Mouse (Mus musculus): Measurements from ENCODE around the gene Tlr9. TPM values are rescaled to one million over a fixed set of nuclear protein-coding genes. Genes with fewer than 3 reads are reported as not detected.

Tlr9 gene
- polyA plus RNA-seq, 1 experiment: 4.2 TPM

DNA sequence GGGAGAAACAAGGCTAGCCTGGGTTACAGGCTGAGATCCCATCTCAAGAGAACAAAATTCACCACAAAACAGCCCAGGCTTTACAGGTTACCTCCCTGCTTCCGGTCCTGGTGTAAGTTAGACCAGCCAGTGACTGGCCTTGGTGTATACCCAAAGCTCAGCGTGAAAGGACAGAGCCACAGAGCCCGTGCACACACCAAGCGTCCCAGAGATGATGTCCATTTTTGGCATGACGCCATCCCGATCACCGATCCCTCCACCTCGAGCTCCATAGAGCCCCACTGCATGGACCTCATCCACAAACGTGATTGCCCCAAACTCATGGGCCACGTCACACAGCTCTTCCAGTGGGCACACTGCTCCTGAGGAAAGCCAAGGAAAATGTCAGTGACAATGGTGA is 15.5 kb downstream of the Tlr9 start:
- H3K4me3 ChIP-seq (ENCODE audit: insufficient read depth, low read depth, low read length): no peak overlapping the region
- no peaks in the 10 kb centered on the region for H3K27me3 ChIP-seq (replicated peaks; ENCODE audit: control insufficient read depth, insufficient read depth, low read length)
- TF ChIP-seq POLR2A (IDR thresholded peaks at IDR 0.05; ENCODE audit: low read depth, low read length): no peak
- TF ChIP-seq CTCF (conservative IDR thresholded peaks at IDR 0.05; ENCODE audit: insufficient read depth, insufficient read length, low read depth, low read length): no peak
- peak overlapping the region; percentile 70 for H3K27ac ChIP-seq (ENCODE audit: insufficient read depth, low read depth, low read length)
- 85% methylated on average over 10 of the region's 10 CpGs for WGBS
- H3K4me1 ChIP-seq (ENCODE audit: control insufficient read depth, insufficient read depth, low read length): peaks cover 37% of the 10 kb centered on the region
- DNase-seq: no peak
- H3K36me3 ChIP-seq (ENCODE audit: control insufficient read depth, insufficient read depth, low read length): peaks cover 13% of the 10 kb centered on the region

DNA sequence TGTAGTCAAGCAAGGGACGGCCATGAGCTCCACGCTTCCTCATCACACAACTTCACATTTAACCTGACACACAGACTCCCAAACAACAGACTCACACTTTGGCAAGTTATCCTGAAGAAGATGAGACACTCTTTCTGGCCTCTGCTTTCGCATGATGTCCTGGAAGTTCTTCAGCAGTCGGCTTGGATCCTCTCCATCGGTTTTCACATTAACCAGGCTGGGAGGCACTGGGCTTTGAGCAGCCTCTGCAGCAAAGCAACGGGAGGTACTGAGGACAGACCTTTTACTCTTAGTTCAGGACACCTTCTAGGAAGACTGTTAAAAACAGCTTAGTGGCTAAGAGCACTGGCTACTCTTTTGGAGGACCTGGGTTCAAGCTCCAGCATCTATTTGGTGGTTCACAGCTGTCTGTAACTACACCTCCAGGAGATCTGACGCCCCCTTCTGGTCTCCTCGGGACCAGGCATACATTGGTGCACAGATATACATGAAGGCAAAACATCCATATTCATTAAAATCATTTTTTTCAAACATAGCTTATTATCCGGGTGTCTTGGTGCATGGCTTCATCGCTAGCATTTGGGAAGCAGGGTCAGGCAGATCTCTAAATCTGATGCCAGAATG is 19.3 kb downstream of the Tlr9 start:
- Histone ChIP-seq H3K4me1 (ENCODE audit: control insufficient read depth, insufficient read depth, low read length) (peaks cover 39% of the 10 kb centered on the region), H3K27ac (ENCODE audit: insufficient read depth, low read depth, low read length) (no peak overlapping the region), H3K27me3 (replicated peaks; ENCODE audit: control insufficient read depth, insufficient read depth, low read length) (no peaks in the 10 kb centered on the region), H3K36me3 (ENCODE audit: control insufficient read depth, insufficient read depth, low read length) (peaks cover 11% of the 10 kb centered on the region), H3K4me3 (ENCODE audit: insufficient read depth, low read depth, low read length) (no peak overlapping the region)
- DNase-seq: peak; percentile 91
- TF ChIP-seq POLR2A (IDR thresholded peaks at IDR 0.05; ENCODE audit: low read depth, low read length) (no peak), CTCF (conservative IDR thresholded peaks at IDR 0.05; ENCODE audit: insufficient read depth, insufficient read length, low read depth, low read length) (0 out of 2 replicates have a peak, but pooled peaks have one; percentile 9)
- 68% methylated on average over 10 of the region's 10 CpGs for WGBS

DNA sequence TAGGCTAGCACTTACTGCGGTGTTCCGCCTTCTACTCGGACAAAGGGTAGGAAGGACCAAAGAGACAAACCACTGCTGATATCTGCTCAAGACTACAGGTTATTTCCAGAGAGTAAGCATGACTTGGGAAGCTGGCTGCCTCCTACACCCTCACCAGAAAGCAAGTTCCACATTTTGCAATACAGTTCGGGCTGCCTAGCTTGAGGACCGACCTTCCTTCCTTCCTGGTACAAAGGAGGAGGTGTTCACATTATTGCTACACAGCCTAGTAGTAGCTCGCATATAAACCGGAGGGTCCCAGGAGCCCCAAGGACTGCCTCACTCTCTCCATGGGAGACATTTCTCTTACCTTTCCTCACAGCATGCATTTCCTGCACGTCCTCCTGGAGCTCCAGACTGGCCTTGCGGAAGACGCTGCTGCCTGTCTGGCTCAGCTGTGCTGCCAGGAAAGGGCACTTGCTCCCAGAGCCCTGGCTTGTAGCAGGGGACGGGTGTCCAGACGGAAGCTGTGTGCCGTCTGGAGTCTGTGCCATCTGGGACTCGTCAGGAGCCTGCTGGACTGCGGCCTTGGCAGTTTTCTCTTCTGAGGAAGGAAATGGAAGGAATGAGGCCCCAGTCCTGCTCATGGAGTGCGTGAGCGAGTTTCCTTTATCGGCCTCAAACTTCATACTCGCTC is 20.6 kb downstream of the Tlr9 start:
- Histone ChIP-seq H3K27ac (ENCODE audit: insufficient read depth, low read depth, low read length) (no peak overlapping the region; the same call in 1 of the 2 replicates), H3K27me3 (replicated peaks; ENCODE audit: control insufficient read depth, insufficient read depth, low read length) (no peaks in the 10 kb centered on the region), H3K4me1 (ENCODE audit: control insufficient read depth, insufficient read depth, low read length) (peaks cover 31% of the 10 kb centered on the region), H3K4me3 (ENCODE audit: insufficient read depth, low read depth, low read length) (no peak overlapping the region), H3K36me3 (ENCODE audit: control insufficient read depth, insufficient read depth, low read length) (peaks cover 8% of the 10 kb centered on the region)
- WGBS: 56% methylated on average over 19 of the region's 19 CpGs
- TF ChIP-seq CTCF (conservative IDR thresholded peaks at IDR 0.05; ENCODE audit: insufficient read depth, insufficient read length, low read depth, low read length): 0 out of 2 replicates have a peak, but pooled peaks have one; percentile 0
- TF ChIP-seq POLR2A (IDR thresholded peaks at IDR 0.05; ENCODE audit: low read depth, low read length): no peak
- peak; percentile 46 for DNase-seq

DNA sequence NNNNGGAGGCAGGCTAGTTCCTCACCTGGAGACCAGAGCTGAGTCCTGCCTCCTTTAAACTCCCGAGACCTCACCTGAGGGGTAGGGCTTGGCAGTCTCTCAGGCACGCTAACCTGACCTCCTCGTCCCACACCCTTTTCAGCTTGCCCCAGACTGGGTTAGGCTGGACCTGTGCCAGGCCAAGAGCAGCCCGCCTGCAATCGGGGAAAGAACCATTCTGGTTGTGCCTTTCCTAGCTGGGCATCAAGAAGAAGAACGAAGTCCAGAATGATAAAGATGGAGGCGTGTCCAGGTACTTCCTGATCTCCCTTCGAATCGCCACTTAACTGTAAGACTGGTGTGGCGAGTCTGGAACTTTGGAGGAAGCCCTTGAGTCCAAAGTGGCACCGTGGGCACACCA is 27.2 kb downstream of the Tlr9 start:
- H3K27ac ChIP-seq (ENCODE audit: insufficient read depth, low read depth, low read length): no peak overlapping the region
- DNase-seq: no peak
- no peaks in the 10 kb centered on the region for H3K27me3 ChIP-seq (replicated peaks; ENCODE audit: control insufficient read depth, insufficient read depth, low read length)
- no peaks in the 10 kb centered on the region for H3K36me3 ChIP-seq (ENCODE audit: control insufficient read depth, insufficient read depth, low read length)
- H3K4me3 ChIP-seq (ENCODE audit: insufficient read depth, low read depth, low read length): no peak overlapping the region
- TF ChIP-seq POLR2A (IDR thresholded peaks at IDR 0.05; ENCODE audit: low read depth, low read length) (no peak), CTCF (conservative IDR thresholded peaks at IDR 0.05; ENCODE audit: insufficient read depth, insufficient read length, low read depth, low read length) (no peak)
- peaks cover 15% of the 10 kb centered on the region for H3K4me1 ChIP-seq (ENCODE audit: control insufficient read depth, insufficient read depth, low read length)
- WGBS: 72% methylated on average over 11 of the region's 11 CpGs

DNA sequence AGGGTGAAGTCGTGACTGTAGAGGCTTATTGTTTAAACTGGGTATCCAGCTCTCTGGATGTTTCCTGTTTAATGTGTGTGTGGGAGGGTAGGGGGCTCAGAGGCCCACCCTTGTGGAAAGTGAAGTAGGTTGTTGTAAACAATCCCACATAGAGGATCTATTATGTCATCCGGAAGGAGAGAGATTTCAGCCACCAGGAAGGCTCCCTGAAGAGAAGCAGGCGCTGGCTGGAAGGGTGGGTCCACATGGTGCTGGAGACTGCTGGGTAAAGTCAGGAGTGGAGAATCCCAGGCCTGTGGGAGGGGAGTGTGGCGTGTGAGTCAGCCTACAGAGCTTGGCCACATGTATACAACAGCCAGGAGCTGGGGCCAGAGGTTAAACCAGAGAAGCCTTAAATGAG is 27.8 kb downstream of the Tlr9 start:
- Histone ChIP-seq H3K36me3 (ENCODE audit: control insufficient read depth, insufficient read depth, low read length) (no peaks in the 10 kb centered on the region), H3K4me1 (ENCODE audit: control insufficient read depth, insufficient read depth, low read length) (peaks cover 8% of the 10 kb centered on the region), H3K27ac (ENCODE audit: insufficient read depth, low read depth, low read length) (no peak overlapping the region), H3K4me3 (ENCODE audit: insufficient read depth, low read depth, low read length) (no peak overlapping the region), H3K27me3 (replicated peaks; ENCODE audit: control insufficient read depth, insufficient read depth, low read length) (no peaks in the 10 kb centered on the region)
- TF ChIP-seq CTCF (conservative IDR thresholded peaks at IDR 0.05; ENCODE audit: insufficient read depth, insufficient read length, low read depth, low read length) (no peak), POLR2A (IDR thresholded peaks at IDR 0.05; ENCODE audit: low read depth, low read length) (no peak)
- WGBS: 71% methylated on average over 4 of the region's 4 CpGs
- DNase-seq: no peak

DNA sequence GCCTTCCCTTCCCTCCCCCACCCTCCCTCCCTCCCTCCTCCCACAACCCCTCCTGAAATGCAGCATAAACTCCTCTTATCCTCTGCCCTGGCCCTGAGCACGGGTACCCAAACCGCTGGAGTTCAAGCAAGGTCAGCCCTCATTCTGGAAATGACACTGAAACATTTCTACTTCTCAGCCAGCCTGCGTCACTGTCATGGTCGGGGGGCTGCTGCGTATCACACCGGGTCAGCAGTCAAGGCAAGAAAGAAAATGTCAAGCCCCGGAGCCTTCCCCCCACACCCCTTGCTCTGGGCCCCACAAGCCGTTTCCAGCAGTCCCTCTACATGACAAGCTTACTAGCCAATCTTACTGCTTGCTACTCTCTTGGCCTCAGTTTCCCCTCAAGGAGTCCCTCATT is 28.7 kb downstream of the Tlr9 start:
- Histone ChIP-seq H3K27me3 (replicated peaks; ENCODE audit: control insufficient read depth, insufficient read depth, low read length) (no peaks in the 10 kb centered on the region), H3K36me3 (ENCODE audit: control insufficient read depth, insufficient read depth, low read length) (no peaks in the 10 kb centered on the region), H3K4me1 (ENCODE audit: control insufficient read depth, insufficient read depth, low read length) (peaks cover 7% of the 10 kb centered on the region), H3K4me3 (ENCODE audit: insufficient read depth, low read depth, low read length) (no peak overlapping the region), H3K27ac (ENCODE audit: insufficient read depth, low read depth, low read length) (no peak overlapping the region)
- no peak for DNase-seq
- WGBS: 62% methylated on average over 8 of the region's 8 CpGs
- no peak for TF ChIP-seq CTCF (conservative IDR thresholded peaks at IDR 0.05; ENCODE audit: insufficient read depth, insufficient read length, low read depth, low read length)
- TF ChIP-seq POLR2A (IDR thresholded peaks at IDR 0.05; ENCODE audit: low read depth, low read length): no peak

DNA sequence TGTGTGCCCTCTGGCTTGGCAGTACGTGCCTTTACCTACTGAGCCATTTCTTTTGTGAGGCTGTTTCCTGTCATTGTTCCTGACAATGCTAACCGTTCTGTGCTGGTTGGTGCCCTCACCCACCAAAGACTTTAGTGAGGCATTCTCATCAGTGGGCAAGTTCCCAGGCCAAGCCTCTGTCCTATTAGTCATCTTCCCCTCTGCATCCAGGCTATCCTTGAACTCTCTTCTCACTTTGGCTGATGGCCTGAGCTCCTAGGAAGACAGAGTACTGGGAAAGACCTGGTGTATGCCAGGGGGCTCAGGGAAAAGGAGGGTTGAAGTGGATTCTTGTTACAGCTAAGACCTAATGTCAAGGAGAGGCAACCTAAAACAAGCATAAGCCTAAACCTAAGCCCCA is 31.6 kb downstream of the Tlr9 start:
- TF ChIP-seq POLR2A (IDR thresholded peaks at IDR 0.05; ENCODE audit: low read depth, low read length) (no peak), CTCF (conservative IDR thresholded peaks at IDR 0.05; ENCODE audit: insufficient read depth, insufficient read length, low read depth, low read length) (no peak)

More for the DNA sequence above, 31.6 kb downstream of the Tlr9 start:
- Histone ChIP-seq H3K4me3 (ENCODE audit: insufficient read depth, low read depth, low read length) (no peak overlapping the region), H3K27ac (ENCODE audit: insufficient read depth, low read depth, low read length) (no peak overlapping the region), H3K4me1 (ENCODE audit: control insufficient read depth, insufficient read depth, low read length) (no peaks in the 10 kb centered on the region), H3K36me3 (ENCODE audit: control insufficient read depth, insufficient read depth, low read length) (no peaks in the 10 kb centered on the region), H3K27me3 (replicated peaks; ENCODE audit: control insufficient read depth, insufficient read depth, low read length) (no peaks in the 10 kb centered on the region)
- 74% methylated on average over 2 of the region's 2 CpGs for WGBS
- no peak for DNase-seq

All from kidney, adult 2 months (tissue).